Mouse (Mus musculus) gastrocnemius, adult 2 months (tissue): Measurements from ENCODE around the gene Ankrd13d. TPM values are rescaled to one million over a fixed set of nuclear protein-coding genes. Genes with fewer than 3 reads are reported as not detected.
A peak's percentile ranks its signal among the peaks of the same experiment; 100 is the strongest.

Experiments
- DNase-seq: peaks from one replicate; pipeline ENCODE4 v3.0.0; 2022
- H3K27ac ChIP-seq: fragments of 200-600 bp; 2 replicates; pipeline ENCODE4 v1.8.1; 2022; ENCODE audit warnings: mild to moderate bottlenecking
- H3K4me3 ChIP-seq: fragments of 200-600 bp; 2 replicates; pipeline ENCODE4 v1.8.1; 2022; ENCODE audit warnings: mild to moderate bottlenecking, moderate library complexity
- CTCF ChIP-seq: fragments of 200-600 bp; IDR thresholded peaks from 2 replicates; pipeline ENCODE4 v1.8.1; 2022; ENCODE audit warnings: antibody characterized with exemption, mild to moderate bottlenecking, moderate library complexity
- intact Hi-C: fragments of 180-260 bp; cut with DNase I; formaldehyde crosslinking; loops from one replicate; pipeline ENCODE4 v1.15.1; 2025
- total RNA-seq, 2 experiments: library from RNA; stranded (reverse); gene quantifications; 2 replicates each; pipeline ENCODE4 v1.2.3; 2021

Ankrd13d gene
- total RNA-seq, 2 experiments from 2014 or later, result 0.45 to 0.64 TPM

- Histone ChIP-seq H3K4me3 (no peak overlapping the region), H3K27ac (no peak overlapping the region)
- TF ChIP-seq CTCF, result peak; percentile 42
- DNase-seq, result no peak
- intact Hi-C loops, result no loop called here
Observed at GRCm38 (mm10) chr19:4247010-4247409, 35.9 kb downstream of the Ankrd13d start.

GRCm38 (mm10) chr19:4244775-4245174, 38.2 kb downstream of the Ankrd13d start:
- no peak for TF ChIP-seq CTCF
- intact Hi-C loops, result no loop called here
- H3K27ac ChIP-seq, result no peak overlapping the region
- no peak overlapping the region for H3K4me3 ChIP-seq
- DNase-seq, result no peak

GRCm38 (mm10) chr19:4242416-4242815, 40.5 kb downstream of the Ankrd13d start:
- no peak for DNase-seq
- Histone ChIP-seq H3K27ac (no peak overlapping the region), H3K4me3 (no peak overlapping the region)
- TF ChIP-seq CTCF, result no peak
- intact Hi-C loops, result no loop called here

DNA sequence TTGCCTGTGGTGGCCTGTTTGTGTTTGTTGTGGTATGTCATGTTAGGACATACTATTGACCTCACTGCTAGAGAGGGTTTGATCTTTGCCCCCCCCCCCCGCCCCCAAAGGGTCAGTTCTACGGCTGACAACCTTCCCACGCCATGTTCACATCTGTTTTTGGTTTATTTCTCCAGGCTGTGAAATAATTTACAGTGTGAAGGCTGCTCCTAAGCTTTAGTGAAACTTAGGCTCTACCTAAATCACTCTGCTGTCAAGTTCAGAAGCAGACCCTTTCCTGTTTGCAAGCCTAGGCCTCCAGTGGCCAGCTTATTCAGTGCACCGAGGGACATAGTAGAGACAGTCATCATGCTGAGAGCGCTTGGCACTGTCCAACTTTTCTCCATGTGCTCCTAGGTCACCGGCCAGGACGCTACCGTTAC, 42.7 kb downstream of the Ankrd13d start:
- intact Hi-C loops, result no loop called here
- no peak for DNase-seq
- TF ChIP-seq CTCF, result no peak
- no peak overlapping the region for H3K4me3 ChIP-seq
- H3K27ac ChIP-seq, result no peak overlapping the region

DNA sequence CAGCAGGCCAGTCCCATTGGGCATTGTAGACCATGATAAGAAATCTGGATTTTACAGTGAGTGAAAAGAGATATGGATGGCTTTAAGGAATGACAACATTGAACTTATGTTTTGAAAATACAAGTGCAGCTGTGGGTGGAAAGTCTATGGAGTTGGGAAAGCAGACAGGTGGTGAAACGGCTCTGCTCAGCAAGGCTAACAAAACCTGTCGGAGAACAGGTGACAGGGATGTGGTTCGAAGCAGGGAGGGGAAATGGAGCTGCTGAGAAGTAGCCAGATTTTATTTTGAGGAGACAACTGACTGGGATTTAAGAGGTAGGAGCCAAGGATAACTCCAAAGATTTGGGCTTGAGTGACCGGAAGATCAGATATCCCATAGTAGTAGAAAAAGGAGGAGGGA, 48.4 kb downstream of the Ankrd13d start:
- TF ChIP-seq CTCF, result no peak
- no peak for DNase-seq
- intact Hi-C loops, result no loop called here
- H3K4me3 ChIP-seq, result no peak overlapping the region
- no peak overlapping the region for H3K27ac ChIP-seq

GRCm38 (mm10) chr19:4232651-4233050, 50.3 kb downstream of the Ankrd13d start:
- Histone ChIP-seq H3K27ac (peak overlapping the region; percentile 98), H3K4me3 (peak overlapping the region; percentile 89)
- TF ChIP-seq CTCF, result no peak
- DNase-seq, result no peak
- intact Hi-C loops, result no loop called here

DNA sequence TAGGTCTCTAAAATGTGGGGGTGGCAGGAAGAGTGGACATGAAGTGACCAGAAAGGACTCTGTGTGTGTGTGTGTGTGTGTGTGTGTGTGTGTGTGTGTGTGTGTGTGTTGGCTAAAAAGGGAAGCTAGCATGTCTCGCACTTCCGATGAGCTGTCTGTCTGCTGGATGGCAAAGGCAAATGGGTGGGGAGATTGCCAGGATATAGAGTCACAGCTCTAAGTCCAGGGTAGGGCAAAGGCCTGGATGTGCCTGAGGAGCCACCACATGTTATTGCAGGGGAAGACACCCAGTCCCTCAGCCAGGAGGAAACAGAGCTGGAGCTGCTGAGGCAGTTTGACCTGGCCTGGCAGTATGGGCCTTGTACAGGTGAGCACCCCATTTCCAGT, 50.8 kb downstream of the Ankrd13d start:
- Histone ChIP-seq H3K27ac (peak overlapping the region; percentile 98), H3K4me3 (peak overlapping the region; percentile 89)
- DNase-seq, result no peak
- intact Hi-C loops, result no loop called here
- TF ChIP-seq CTCF, result no peak

DNA sequence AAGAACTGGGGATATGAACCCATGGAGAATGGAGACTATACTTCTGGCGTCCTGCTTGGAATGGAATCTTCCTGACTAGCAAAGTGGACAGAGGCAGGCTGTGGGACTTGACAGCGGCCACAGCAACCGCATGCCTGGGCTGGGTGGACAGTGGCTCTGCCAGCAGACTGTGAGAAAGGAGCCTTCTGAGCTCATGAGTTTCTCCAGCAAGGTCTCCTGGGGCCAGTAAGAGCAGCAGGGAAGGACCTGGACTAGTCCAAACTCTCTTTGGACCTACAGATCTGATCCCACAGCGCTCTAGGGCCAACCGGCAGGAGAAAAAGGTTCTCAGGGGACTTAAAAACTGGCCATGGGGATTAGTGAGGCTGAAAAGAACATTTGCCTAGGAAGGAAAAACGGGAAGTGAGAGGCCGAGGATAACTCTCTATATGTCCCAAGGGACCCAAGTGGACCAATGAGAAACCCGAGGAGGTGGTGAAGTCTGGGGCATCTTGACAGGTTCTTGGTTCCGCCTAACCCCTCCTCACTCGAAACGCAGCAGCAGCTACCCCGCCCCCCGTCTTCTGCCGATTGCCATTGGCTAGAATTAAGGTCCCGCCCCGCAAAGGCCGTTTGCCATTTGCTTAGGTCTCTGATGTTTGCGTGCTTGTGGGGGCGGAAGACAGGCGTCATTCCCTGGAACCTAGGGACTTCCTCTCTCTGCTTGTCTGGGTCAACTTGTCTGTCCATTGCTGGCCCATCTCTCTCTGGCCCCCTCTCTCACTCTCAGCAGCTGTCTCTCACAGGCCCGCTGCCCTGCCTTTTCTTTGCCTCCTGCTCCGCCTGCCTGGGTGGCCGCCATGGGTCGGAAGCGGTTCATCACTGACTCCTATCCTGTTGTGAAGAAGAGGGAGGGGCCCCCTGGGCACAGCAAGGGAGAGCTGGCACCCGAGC, 51.4 kb downstream of the Ankrd13d start, which contains the start of gene Pold4:
Gene Pold4, plus strand, starts transcription at position 647 of the 933 bp plus-strand sequence.
- DNase-seq, result peak; percentile 99
- Histone ChIP-seq H3K4me3 (peak within 1 kb of the TSS; percentile 89), H3K27ac (peak within 1 kb of the TSS; percentile 98)
- no peak for TF ChIP-seq CTCF
- intact Hi-C loops, result no loop called here

DNA sequence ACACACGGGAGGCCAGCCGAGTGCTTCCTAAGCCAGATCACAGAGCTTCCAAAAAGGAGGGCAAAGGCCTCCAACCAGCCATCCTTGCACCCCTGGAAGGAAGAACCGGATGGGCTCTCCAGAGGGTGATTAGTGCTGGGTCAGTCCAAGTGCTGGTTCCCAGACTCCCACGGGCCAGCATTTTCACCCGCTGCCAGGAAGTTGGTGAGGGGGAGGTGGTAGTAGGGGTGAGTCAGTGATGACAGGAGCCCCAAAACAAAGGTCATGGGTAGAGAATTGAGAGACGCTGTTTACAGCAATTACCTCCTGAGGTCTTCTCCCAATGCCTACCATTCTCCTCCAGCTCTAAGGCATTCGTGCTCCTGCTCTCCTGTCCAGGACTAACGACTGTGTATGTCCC, 52.5 kb downstream of the Ankrd13d start:
- no peak for TF ChIP-seq CTCF
- DNase-seq, result peak; percentile 39
- intact Hi-C loops, result no loop called here
- H3K27ac ChIP-seq, result peak overlapping the region; percentile 98
- H3K4me3 ChIP-seq, result no peak overlapping the region

DNA sequence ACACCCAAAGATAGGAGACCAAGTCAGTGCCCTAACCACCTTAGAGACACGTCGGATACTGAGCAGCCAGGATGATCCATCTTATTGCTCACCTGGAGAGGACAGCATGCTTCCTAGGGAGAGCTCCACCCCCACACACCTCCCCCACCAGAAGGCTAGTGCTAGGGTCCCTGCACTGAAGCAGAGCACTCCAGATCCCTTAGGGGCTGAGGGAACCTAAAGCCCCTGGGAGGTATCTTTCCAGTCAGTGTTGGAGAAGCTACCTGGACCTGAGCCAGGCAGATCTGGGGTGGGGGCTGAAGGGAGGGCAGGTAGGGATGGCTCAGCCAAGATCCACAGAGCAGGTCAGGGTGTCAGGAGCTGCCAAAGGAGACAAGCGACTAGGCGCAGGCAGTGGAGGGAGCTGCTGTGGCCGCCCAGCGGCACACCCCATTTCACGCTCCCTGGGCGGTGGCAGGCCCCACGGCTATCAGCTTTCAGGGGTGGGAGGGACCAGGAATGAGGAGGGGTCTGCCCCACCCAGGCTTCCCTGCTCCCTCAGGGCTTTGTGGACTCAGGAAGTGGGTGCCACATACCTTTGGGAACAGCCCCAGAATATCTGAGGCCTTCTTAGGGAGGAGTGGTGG, 53.4 kb downstream of the Ankrd13d start:
- no peak for TF ChIP-seq CTCF
- peak overlapping the region; percentile 98 for H3K27ac ChIP-seq
- peak; percentile 47 for DNase-seq
- H3K4me3 ChIP-seq, result no peak overlapping the region
- intact Hi-C loops, result loop anchor here (2.0 to 5.0 kb wide), 3 partner anchors 59 to 212 kb away; partner anchors contain the start of gene Pitpnm1

- Histone ChIP-seq H3K4me3 (no peak overlapping the region), H3K27ac (no peak overlapping the region)
- intact Hi-C loops, result loop anchor here (1.0 to 5.0 kb wide), 4 partner anchors 22 to 212 kb away; partner anchors contain the start of gene Pitpnm1
- no peak for TF ChIP-seq CTCF
- DNase-seq, result no peak
Observed at GRCm38 (mm10) chr19:4228891-4229290, 54.0 kb downstream of the Ankrd13d start.

- intact Hi-C loops, result loop anchor here (1.0 to 5.0 kb wide), 4 partner anchors 21 to 211 kb away; partner anchors contain the start of gene Pitpnm1
- H3K4me3 ChIP-seq, result no peak overlapping the region
- TF ChIP-seq CTCF, result no peak; the same call in none of the 2 replicates
- peak; percentile 71 for DNase-seq
- no peak overlapping the region for H3K27ac ChIP-seq
Observed at GRCm38 (mm10) chr19:4227894-4228678, 54.9 kb downstream of the Ankrd13d start.
